Mouse (Mus musculus): ENCODE results near the gene Slc12a3. TPM values are rescaled to one million over a fixed set of nuclear protein-coding genes. Genes with fewer than 3 reads are reported as not detected.

Gene Slc12a3
- polyA plus RNA-seq, 1 experiment from 2014 or later, result not detected

- H3K9ac ChIP-seq (ENCODE audit: low read length), result peak overlapping the region; percentile 93
- no peaks in the 10 kb centered on the region for H3K27me3 ChIP-seq (ENCODE audit: control insufficient read depth, insufficient read depth, low read length)
- H3K4me1 ChIP-seq (ENCODE audit: control insufficient read depth, insufficient read depth, low read length), result peaks cover 11% of the 10 kb centered on the region
- no peak for DNase-seq (ENCODE audit: low spot score)
- ATAC-seq (ENCODE audit: insufficient read depth, low FRiP score, low TSS enrichment), result no peak; the same call in 1 of the 2 replicates
- no peaks in the 10 kb centered on the region for H3K9me3 ChIP-seq (ENCODE audit: control insufficient read depth, low read length)
- peak overlapping the region; percentile 85 for H3K4me3 ChIP-seq (ENCODE audit: low read depth, low read length)
- peak overlapping the region; percentile 89 for H3K4me2 ChIP-seq (ENCODE audit: low read depth)
- H3K36me3 ChIP-seq (ENCODE audit: control insufficient read depth, insufficient read depth, low read length), result no peaks in the 10 kb centered on the region
- peak overlapping the region; percentile 61 for H3K27ac ChIP-seq (ENCODE audit: low read depth, low read length)
- WGBS, result 23% methylated on average over 20 of the region's 20 CpGs
Observed at GRCm38 (mm10) chr8:94385506-94386213, 56.7 kb downstream of the Slc12a3 start.

GRCm38 (mm10) chr8:94386214-94387026 is 57.4 kb downstream of the Slc12a3 start, which contains the start of gene Herpud1:
TSS of gene Herpud1 (plus strand) at chr8:94386438.
- peak; percentile 97 for DNase-seq (ENCODE audit: low spot score)
- peak within 1 kb of the TSS; percentile 85 for H3K4me3 ChIP-seq (ENCODE audit: low read depth, low read length)
- no peaks in the 10 kb centered on the region for H3K9me3 ChIP-seq (ENCODE audit: control insufficient read depth, low read length)
- H3K9ac ChIP-seq (ENCODE audit: low read length), result peak within 1 kb of the TSS; percentile 93
- peaks cover 6% of the 10 kb centered on the region for H3K36me3 ChIP-seq (ENCODE audit: control insufficient read depth, insufficient read depth, low read length)
- peak within 1 kb of the TSS; percentile 89 for H3K4me2 ChIP-seq (ENCODE audit: low read depth)
- peaks cover 11% of the 10 kb centered on the region for H3K4me1 ChIP-seq (ENCODE audit: control insufficient read depth, insufficient read depth, low read length)
- no peaks in the 10 kb centered on the region for H3K27me3 ChIP-seq (ENCODE audit: control insufficient read depth, insufficient read depth, low read length)
- peak; percentile 99 for ATAC-seq (ENCODE audit: insufficient read depth, low FRiP score, low TSS enrichment)
- WGBS, result under 1% methylated on average over 65 of the region's 65 CpGs
- H3K27ac ChIP-seq (ENCODE audit: low read depth, low read length), result peak within 1 kb of the TSS; percentile 61

GRCm38 (mm10) chr8:94387027-94387684 is 58.2 kb downstream of the Slc12a3 start:
- Histone ChIP-seq H3K9me3 (ENCODE audit: control insufficient read depth, low read length) (no peaks in the 10 kb centered on the region), H3K27me3 (ENCODE audit: control insufficient read depth, insufficient read depth, low read length) (no peaks in the 10 kb centered on the region), H3K27ac (ENCODE audit: low read depth, low read length) (no peak overlapping the region; the same call in 1 of the 2 replicates), H3K4me2 (ENCODE audit: low read depth) (peak overlapping the region; percentile 89), H3K4me1 (ENCODE audit: control insufficient read depth, insufficient read depth, low read length) (peaks cover 11% of the 10 kb centered on the region), H3K4me3 (ENCODE audit: low read depth, low read length) (peak overlapping the region; percentile 85), H3K9ac (ENCODE audit: low read length) (peak overlapping the region; percentile 86), H3K36me3 (ENCODE audit: control insufficient read depth, insufficient read depth, low read length) (peaks cover 14% of the 10 kb centered on the region)
- peak; percentile 85 for DNase-seq (ENCODE audit: low spot score)
- under 1% methylated on average over 25 of the region's 25 CpGs for WGBS
- ATAC-seq (ENCODE audit: insufficient read depth, low FRiP score, low TSS enrichment), result peak; percentile 40

DNA sequence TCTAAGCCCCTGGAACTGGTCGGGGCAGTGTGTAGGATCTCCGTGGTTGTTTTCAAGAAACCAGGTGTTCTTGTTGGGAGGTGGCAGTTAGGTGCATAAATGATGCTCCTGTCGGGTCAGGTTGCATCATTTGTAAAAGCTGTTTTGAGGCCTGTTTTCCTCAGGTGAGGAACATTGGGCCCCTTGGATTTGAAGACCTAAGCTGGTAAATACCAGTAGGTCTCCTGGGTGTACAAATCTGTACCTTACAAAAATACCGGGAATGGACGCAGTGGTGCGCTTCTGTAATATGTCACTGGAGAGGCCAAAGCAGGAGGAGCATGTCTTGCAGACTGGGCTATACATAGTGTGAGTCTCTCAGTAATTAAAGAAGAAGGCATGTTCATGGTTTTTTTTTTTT is 58.8 kb downstream of the Slc12a3 start:
- WGBS, result 43% methylated on average over 6 of the region's 6 CpGs
- H3K4me3 ChIP-seq (ENCODE audit: low read depth, low read length), result peak overlapping the region; percentile 85

DNA sequence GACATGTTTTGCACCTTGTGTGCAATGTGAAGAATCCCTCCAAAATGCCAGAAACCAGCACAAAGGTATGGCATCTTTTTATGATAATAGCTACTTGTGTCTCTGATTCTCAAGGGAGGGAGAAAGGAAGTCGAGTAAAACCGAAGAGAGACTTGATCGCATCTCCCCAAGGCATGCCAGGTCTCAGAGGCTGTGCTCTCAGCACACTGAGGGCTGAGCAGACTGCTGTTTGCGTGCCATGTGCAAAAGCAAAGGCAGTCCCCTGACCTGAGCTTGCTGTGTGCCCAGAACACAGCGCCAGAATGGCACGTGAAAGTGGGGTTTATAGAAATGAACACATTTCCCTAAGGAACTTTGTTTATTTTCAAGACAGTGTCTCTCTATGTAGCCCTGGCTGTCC is 60.5 kb downstream of the Slc12a3 start:
- no peaks in the 10 kb centered on the region for H3K27me3 ChIP-seq (ENCODE audit: control insufficient read depth, insufficient read depth, low read length)
- ATAC-seq (ENCODE audit: insufficient read depth, low FRiP score, low TSS enrichment) (no peak), DNase-seq (ENCODE audit: low spot score) (no peak)
- no peak overlapping the region for H3K4me2 ChIP-seq (ENCODE audit: low read depth)
- H3K4me3 ChIP-seq (ENCODE audit: low read depth, low read length), result no peak overlapping the region
- no peak overlapping the region for H3K27ac ChIP-seq (ENCODE audit: low read depth, low read length)
- H3K36me3 ChIP-seq (ENCODE audit: control insufficient read depth, insufficient read depth, low read length), result peaks cover 19% of the 10 kb centered on the region
- no peaks in the 10 kb centered on the region for H3K9me3 ChIP-seq (ENCODE audit: control insufficient read depth, low read length)
- H3K4me1 ChIP-seq (ENCODE audit: control insufficient read depth, insufficient read depth, low read length), result peaks cover 11% of the 10 kb centered on the region
- no peak overlapping the region for H3K9ac ChIP-seq (ENCODE audit: low read length)
- WGBS, result 94% methylated on average over 6 of the region's 6 CpGs

More for the DNA sequence above, 58.8 kb downstream of the Slc12a3 start:
- H3K9ac ChIP-seq (ENCODE audit: low read length), result peak overlapping the region; percentile 86
- H3K9me3 ChIP-seq (ENCODE audit: control insufficient read depth, low read length), result no peaks in the 10 kb centered on the region
- H3K27me3 ChIP-seq (ENCODE audit: control insufficient read depth, insufficient read depth, low read length), result no peaks in the 10 kb centered on the region
- peaks cover 18% of the 10 kb centered on the region for H3K36me3 ChIP-seq (ENCODE audit: control insufficient read depth, insufficient read depth, low read length)
- peaks cover 11% of the 10 kb centered on the region for H3K4me1 ChIP-seq (ENCODE audit: control insufficient read depth, insufficient read depth, low read length)
- H3K27ac ChIP-seq (ENCODE audit: low read depth, low read length), result no peak overlapping the region
- ATAC-seq (ENCODE audit: insufficient read depth, low FRiP score, low TSS enrichment) (no peak), DNase-seq (ENCODE audit: low spot score) (no peak)
- H3K4me2 ChIP-seq (ENCODE audit: low read depth), result peak overlapping the region; percentile 89

DNA sequence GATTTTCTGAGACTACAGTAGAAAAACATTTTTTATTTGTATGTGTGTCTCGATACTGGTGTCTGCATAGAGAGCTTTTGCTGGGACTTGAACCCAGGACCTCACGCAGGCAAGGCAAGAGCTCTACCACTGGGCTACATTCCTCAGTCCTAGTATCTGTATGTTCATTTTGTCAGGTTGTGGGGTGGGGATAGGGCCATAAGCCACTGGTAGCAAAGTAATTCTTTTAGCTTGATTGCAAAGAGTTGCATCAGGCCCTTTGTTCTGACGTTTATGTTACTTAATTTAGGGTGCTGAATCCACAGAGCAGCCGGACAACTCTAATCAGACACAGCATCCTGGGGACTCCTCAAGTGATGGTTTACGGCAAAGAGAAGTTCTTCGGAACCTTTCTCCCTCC is 61.4 kb downstream of the Slc12a3 start:
- Histone ChIP-seq H3K27ac (ENCODE audit: low read depth, low read length) (no peak overlapping the region), H3K9me3 (ENCODE audit: control insufficient read depth, low read length) (no peaks in the 10 kb centered on the region), H3K36me3 (ENCODE audit: control insufficient read depth, insufficient read depth, low read length) (peaks cover 22% of the 10 kb centered on the region), H3K4me1 (ENCODE audit: control insufficient read depth, insufficient read depth, low read length) (peaks cover 9% of the 10 kb centered on the region), H3K4me3 (ENCODE audit: low read depth, low read length) (no peak overlapping the region), H3K4me2 (ENCODE audit: low read depth) (no peak overlapping the region), H3K9ac (ENCODE audit: low read length) (no peak overlapping the region), H3K27me3 (ENCODE audit: control insufficient read depth, insufficient read depth, low read length) (no peaks in the 10 kb centered on the region)
- 92% methylated on average over 6 of the region's 6 CpGs for WGBS
- DNase-seq (ENCODE audit: low spot score), result no peak
- ATAC-seq (ENCODE audit: insufficient read depth, low FRiP score, low TSS enrichment), result no peak

DNA sequence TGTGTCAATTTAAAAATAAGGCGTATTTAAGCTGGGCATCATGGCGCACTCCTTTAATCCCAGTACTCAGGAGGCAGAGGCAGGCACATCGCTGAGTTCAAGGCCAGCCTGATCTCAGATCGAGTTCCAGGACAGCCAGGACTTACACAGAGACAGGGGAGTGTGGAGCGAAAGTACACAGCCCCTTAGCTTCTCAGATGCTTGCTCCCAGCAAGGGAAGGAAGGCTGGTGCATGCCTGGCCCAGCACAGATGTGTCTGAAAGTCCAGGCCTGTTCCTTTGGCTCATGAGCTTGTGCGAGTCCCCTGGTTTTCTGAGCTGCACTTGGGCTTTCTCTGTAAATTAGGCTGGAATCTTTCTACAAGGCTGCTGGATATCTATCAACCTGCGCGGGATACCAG is 61.9 kb downstream of the Slc12a3 start:
- Histone ChIP-seq H3K4me3 (ENCODE audit: low read depth, low read length) (no peak overlapping the region), H3K4me1 (ENCODE audit: control insufficient read depth, insufficient read depth, low read length) (peaks cover 5% of the 10 kb centered on the region), H3K27ac (ENCODE audit: low read depth, low read length) (no peak overlapping the region), H3K9me3 (ENCODE audit: control insufficient read depth, low read length) (no peaks in the 10 kb centered on the region), H3K4me2 (ENCODE audit: low read depth) (no peak overlapping the region), H3K27me3 (ENCODE audit: control insufficient read depth, insufficient read depth, low read length) (no peaks in the 10 kb centered on the region), H3K9ac (ENCODE audit: low read length) (no peak overlapping the region), H3K36me3 (ENCODE audit: control insufficient read depth, insufficient read depth, low read length) (peaks cover 23% of the 10 kb centered on the region)
- DNase-seq (ENCODE audit: low spot score), result no peak
- ATAC-seq (ENCODE audit: insufficient read depth, low FRiP score, low TSS enrichment), result no peak
- 95% methylated on average over 8 of the region's 8 CpGs for WGBS

DNA sequence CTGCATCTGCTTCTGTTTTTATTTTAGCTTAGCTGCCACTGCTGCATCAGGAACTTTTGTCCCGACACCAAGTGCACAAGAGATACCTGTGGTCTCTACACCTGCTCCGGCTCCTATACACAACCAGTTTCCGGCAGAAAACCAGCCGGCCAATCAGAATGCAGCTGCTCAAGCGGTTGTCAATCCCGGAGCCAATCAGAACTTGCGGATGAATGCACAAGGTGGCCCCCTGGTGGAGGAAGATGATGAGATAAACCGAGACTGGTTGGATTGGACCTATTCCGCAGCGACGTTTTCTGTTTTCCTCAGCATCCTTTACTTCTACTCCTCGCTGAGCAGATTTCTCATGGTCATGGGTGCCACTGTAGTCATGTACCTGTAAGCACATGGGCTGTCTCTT is 63.1 kb downstream of the Slc12a3 start:
- 82% methylated on average over 12 of the region's 12 CpGs for WGBS
- Histone ChIP-seq H3K27me3 (ENCODE audit: control insufficient read depth, insufficient read depth, low read length) (no peaks in the 10 kb centered on the region), H3K9ac (ENCODE audit: low read length) (no peak overlapping the region), H3K4me2 (ENCODE audit: low read depth) (no peak overlapping the region), H3K9me3 (ENCODE audit: control insufficient read depth, low read length) (no peaks in the 10 kb centered on the region), H3K36me3 (ENCODE audit: control insufficient read depth, insufficient read depth, low read length) (peaks cover 23% of the 10 kb centered on the region), H3K27ac (ENCODE audit: low read depth, low read length) (no peak overlapping the region), H3K4me1 (ENCODE audit: control insufficient read depth, insufficient read depth, low read length) (peaks cover 4% of the 10 kb centered on the region; the same call in 1 of the 2 replicates), H3K4me3 (ENCODE audit: low read depth, low read length) (no peak overlapping the region)
- DNase-seq (ENCODE audit: low spot score), result peak; percentile 38
- ATAC-seq (ENCODE audit: insufficient read depth, low FRiP score, low TSS enrichment), result no peak
